Mouse (Mus musculus) lung, postnatal 14 days (tissue): Measurements from ENCODE around the gene Hspa2.
"Not testable (repeated sequence)": the region's sequence is repeated elsewhere in the genome, so short reads cannot be mapped to it uniquely, and the experiment has no call there.

Experiments used
- DNase-seq: peaks from one replicate; pipeline ENCODE4 v3.0.0; 2021

Gene Hspa2

GRCm38 (mm10) chr12:76435549-76435948 lies 31.6 kb downstream of the Hspa2 start:
- DNase-seq = no peak

GRCm38 (mm10) chr12:76443488-76443887 lies 39.5 kb downstream of the Hspa2 start:
- DNase-seq = not testable (repeated sequence)

GRCm38 (mm10) chr12:76444359-76444772 lies 40.4 kb downstream of the Hspa2 start:
- no peak for DNase-seq

- no peak for DNase-seq
Observed at GRCm38 (mm10) chr12:76444862-76445261, 40.9 kb downstream of the Hspa2 start.

- no peak for DNase-seq
Observed at GRCm38 (mm10) chr12:76446201-76446600, 42.2 kb downstream of the Hspa2 start.

- DNase-seq = no peak
Observed at GRCm38 (mm10) chr12:76448127-76448526, 44.2 kb downstream of the Hspa2 start.

GRCm38 (mm10) chr12:76452203-76452602 lies 48.2 kb downstream of the Hspa2 start:
- DNase-seq = no peak
